Mouse (Mus musculus): ENCODE measurements around the gene 3100002H09Rik. TPM values are rescaled to one million over a fixed set of nuclear protein-coding genes. Genes with fewer than 3 reads are reported as not detected.

3100002H09Rik gene
- polyA plus RNA-seq, 1 experiment from 2014 or later = not detected

GRCm38 (mm10) chr4:124652886-124653285 lies 42.3 kb upstream of the 3100002H09Rik start:
- Histone ChIP-seq H3K4me3 (ENCODE audit: low read depth, low read length) (no peak overlapping the region), H3K36me3 (ENCODE audit: insufficient read depth) (no peaks in the 10 kb centered on the region), H3K9me3 (ENCODE audit: low read depth, low read length) (no peaks in the 10 kb centered on the region), H3K9ac (no peak overlapping the region), H3K4me2 (no peak overlapping the region), H3K27me3 (ENCODE audit: insufficient read depth, low read length) (peaks cover 52% of the 10 kb centered on the region), H3K27ac (ENCODE audit: low read depth) (no peak overlapping the region), H3K4me1 (ENCODE audit: insufficient read depth) (no peaks in the 10 kb centered on the region; the same call in 1 of the 2 replicates)
- 6% methylated on average over 9 of the region's 9 CpGs for WGBS
- DNase-seq = no peak
- no peak for TF ChIP-seq CTCF (IDR thresholded peaks at IDR 0.05; ENCODE audit: low read depth)
- ATAC-seq (ENCODE audit: insufficient read depth) = no peak

- TF ChIP-seq CTCF (IDR thresholded peaks at IDR 0.05; ENCODE audit: low read depth) = no peak
- DNase-seq (peak; percentile 18), ATAC-seq (ENCODE audit: insufficient read depth) (no peak)
- Histone ChIP-seq H3K36me3 (ENCODE audit: insufficient read depth) (no peaks in the 10 kb centered on the region), H3K9ac (no peak overlapping the region), H3K27ac (ENCODE audit: low read depth) (no peak overlapping the region), H3K4me1 (ENCODE audit: insufficient read depth) (0 out of 2 replicates have a peak, but pooled peaks cover 4% of the 10 kb centered on the region), H3K9me3 (ENCODE audit: low read depth, low read length) (no peaks in the 10 kb centered on the region), H3K4me2 (no peak overlapping the region), H3K4me3 (ENCODE audit: low read depth, low read length) (no peak overlapping the region), H3K27me3 (ENCODE audit: insufficient read depth, low read length) (peaks cover 6% of the 10 kb centered on the region; the same call in 1 of the 2 replicates)
- 33% methylated on average over 5 of the region's 5 CpGs for WGBS
Observed at GRCm38 (mm10) chr4:124647909-124648308, 37.3 kb upstream of the 3100002H09Rik start.

GRCm38 (mm10) chr4:124646591-124646990 lies 36.0 kb upstream of the 3100002H09Rik start:
- no peak overlapping the region for H3K27ac ChIP-seq (ENCODE audit: low read depth)
- H3K9ac ChIP-seq = no peak overlapping the region
- 0 out of 2 replicates have a peak overlapping the region, but pooled peaks have one; percentile 1 for H3K4me3 ChIP-seq (ENCODE audit: low read depth, low read length)
- WGBS = 13% methylated on average over 8 of the region's 8 CpGs
- ATAC-seq (ENCODE audit: insufficient read depth) (peak; percentile 70), DNase-seq (peak; percentile 57)
- H3K4me2 ChIP-seq = peak overlapping the region; percentile 46
- H3K36me3 ChIP-seq (ENCODE audit: insufficient read depth) = no peaks in the 10 kb centered on the region
- no peaks in the 10 kb centered on the region for H3K27me3 ChIP-seq (ENCODE audit: insufficient read depth, low read length)
- H3K9me3 ChIP-seq (ENCODE audit: low read depth, low read length) = no peaks in the 10 kb centered on the region
- 0 out of 2 replicates have a peak, but pooled peaks cover 4% of the 10 kb centered on the region for H3K4me1 ChIP-seq (ENCODE audit: insufficient read depth)
- TF ChIP-seq CTCF (IDR thresholded peaks at IDR 0.05; ENCODE audit: low read depth) = no peak

- Histone ChIP-seq H3K27ac (ENCODE audit: low read depth) (no peak overlapping the region), H3K4me1 (ENCODE audit: insufficient read depth) (0 out of 2 replicates have a peak, but pooled peaks cover 4% of the 10 kb centered on the region), H3K9me3 (ENCODE audit: low read depth, low read length) (no peaks in the 10 kb centered on the region), H3K36me3 (ENCODE audit: insufficient read depth) (no peaks in the 10 kb centered on the region), H3K9ac (no peak overlapping the region), H3K4me2 (no peak overlapping the region), H3K4me3 (ENCODE audit: low read depth, low read length) (no peak overlapping the region), H3K27me3 (ENCODE audit: insufficient read depth, low read length) (peaks cover 9% of the 10 kb centered on the region; the same call in 1 of the 2 replicates)
- DNase-seq = peak; percentile 19
- ATAC-seq (ENCODE audit: insufficient read depth) = no peak
- TF ChIP-seq CTCF (IDR thresholded peaks at IDR 0.05; ENCODE audit: low read depth) = no peak
- 10% methylated on average over 3 of the region's 3 CpGs for WGBS
Observed at GRCm38 (mm10) chr4:124644974-124645433, 34.4 kb upstream of the 3100002H09Rik start.

- Histone ChIP-seq H3K9ac (no peak overlapping the region), H3K27me3 (ENCODE audit: insufficient read depth, low read length) (peaks cover 19% of the 10 kb centered on the region), H3K9me3 (ENCODE audit: low read depth, low read length) (no peaks in the 10 kb centered on the region), H3K36me3 (ENCODE audit: insufficient read depth) (no peaks in the 10 kb centered on the region), H3K4me3 (ENCODE audit: low read depth, low read length) (no peak overlapping the region), H3K4me1 (ENCODE audit: insufficient read depth) (0 out of 2 replicates have a peak, but pooled peaks cover 4% of the 10 kb centered on the region), H3K4me2 (no peak overlapping the region), H3K27ac (ENCODE audit: low read depth) (no peak overlapping the region)
- no peak for TF ChIP-seq CTCF (IDR thresholded peaks at IDR 0.05; ENCODE audit: low read depth)
- 80% methylated on average over 9 of the region's 9 CpGs for WGBS
- ATAC-seq (ENCODE audit: insufficient read depth) (no peak), DNase-seq (no peak)
Observed at GRCm38 (mm10) chr4:124643859-124644258, 33.3 kb upstream of the 3100002H09Rik start.

- H3K9me3 ChIP-seq (ENCODE audit: low read depth, low read length) = no peaks in the 10 kb centered on the region
- no peaks in the 10 kb centered on the region for H3K4me1 ChIP-seq (ENCODE audit: insufficient read depth)
- peaks cover 20% of the 10 kb centered on the region for H3K27me3 ChIP-seq (ENCODE audit: insufficient read depth, low read length)
- no peak overlapping the region for H3K4me2 ChIP-seq
- no peak for TF ChIP-seq CTCF (IDR thresholded peaks at IDR 0.05; ENCODE audit: low read depth)
- H3K4me3 ChIP-seq (ENCODE audit: low read depth, low read length) = no peak overlapping the region
- H3K9ac ChIP-seq = no peak overlapping the region
- no peak overlapping the region for H3K27ac ChIP-seq (ENCODE audit: low read depth)
- no peaks in the 10 kb centered on the region for H3K36me3 ChIP-seq (ENCODE audit: insufficient read depth)
- ATAC-seq (ENCODE audit: insufficient read depth) = no peak
- DNase-seq = no peak
- 19% methylated on average over 12 of the region's 12 CpGs for WGBS
Observed at GRCm38 (mm10) chr4:124639715-124640114, 29.1 kb upstream of the 3100002H09Rik start.

GRCm38 (mm10) chr4:124633281-124633680 lies 22.7 kb upstream of the 3100002H09Rik start:
- H3K9ac ChIP-seq = no peak overlapping the region
- WGBS = 4% methylated on average over 9 of the region's 9 CpGs
- no peak overlapping the region for H3K4me2 ChIP-seq
- TF ChIP-seq CTCF (IDR thresholded peaks at IDR 0.05; ENCODE audit: low read depth) = no peak
- H3K27me3 ChIP-seq (ENCODE audit: insufficient read depth, low read length) = no peaks in the 10 kb centered on the region
- no peak overlapping the region for H3K27ac ChIP-seq (ENCODE audit: low read depth)
- H3K4me3 ChIP-seq (ENCODE audit: low read depth, low read length) = no peak overlapping the region
- H3K4me1 ChIP-seq (ENCODE audit: insufficient read depth) = no peaks in the 10 kb centered on the region
- no peak for ATAC-seq (ENCODE audit: insufficient read depth)
- H3K9me3 ChIP-seq (ENCODE audit: low read depth, low read length) = no peaks in the 10 kb centered on the region
- peak; percentile 87 for DNase-seq
- no peaks in the 10 kb centered on the region for H3K36me3 ChIP-seq (ENCODE audit: insufficient read depth)

Measured in lung, embryonic 14.5 days (tissue).